Mouse (Mus musculus) liver, embryonic 15.5 days (tissue): Measurements from ENCODE around the gene Itgb5. TPM values are rescaled to one million over a fixed set of nuclear protein-coding genes. Genes with fewer than 3 reads are reported as not detected.

Experiments used
- ATAC-seq: fragments of 200-750 bp; cut with Nextera tagmentation; 2 replicates; pipeline ENCODE4 v1.8.0; 2017; ENCODE audit warnings: moderate number of reproducible peaks, mild to moderate bottlenecking, moderate library complexity; ENCODE audit not compliant: insufficient read depth
- H3K27ac ChIP-seq: fragments of 300-500 bp; sonication (generic); replicated peaks from 2 replicates; pipeline ENCODE4 v1.5.1; 2015; ENCODE audit warnings: mild to moderate bottlenecking, inconsistent platforms
- H3K27me3 ChIP-seq: fragments of 300-500 bp; sonication (generic); 2 replicates; pipeline ENCODE4 v1.6.1; 2015; ENCODE audit warnings: mild to moderate bottlenecking, inconsistent platforms
- H3K36me3 ChIP-seq: fragments of 300-500 bp; sonication (generic); replicated peaks from 2 replicates; pipeline ENCODE4 v1.6.1; 2015; ENCODE audit warnings: moderate library complexity, mild to moderate bottlenecking, inconsistent platforms
- H3K4me1 ChIP-seq: fragments of 300-500 bp; sonication (generic); replicated peaks from 2 replicates; pipeline ENCODE4 v1.6.1; 2015; ENCODE audit warnings: inconsistent platforms
- H3K4me2 ChIP-seq: fragments of 300-500 bp; sonication (generic); 2 replicates; pipeline ENCODE4 v1.6.1; 2015; ENCODE audit warnings: moderate library complexity, mild to moderate bottlenecking, inconsistent platforms
- H3K4me3 ChIP-seq: fragments of 300-500 bp; sonication (generic); replicated peaks from 2 replicates; pipeline ENCODE4 v1.5.1; 2015; ENCODE audit warnings: mild to moderate bottlenecking, inconsistent platforms
- H3K9ac ChIP-seq: fragments of 300-500 bp; sonication (generic); 2 replicates; pipeline ENCODE4 v1.6.1; 2015; ENCODE audit warnings: moderate library complexity, mild to moderate bottlenecking, inconsistent platforms
- H3K9me3 ChIP-seq: fragments of 300-500 bp; sonication (generic); replicated peaks from 2 replicates; pipeline ENCODE4 v1.6.1; 2016; ENCODE audit warnings: inconsistent platforms
- WGBS: fragments of 180-500 bp; shearing (Covaris S2); methylation state at CpG from one replicate; pipeline ENCODE4 v1.1.7; 2015; ENCODE audit warnings: mixed read lengths; ENCODE audit not compliant: insufficient replicate concordance; 5-methylcytosine and 5-hydroxymethylcytosine counted together
- polyA plus RNA-seq: library from polyadenylated mRNA; unstranded; fragments of >200 nt; fragmentation: Nextera tagmentation; extraction: Ambion mirVana; gene quantifications from 2 replicates; pipeline ENCODE4 v1.2.1, GENCODE M21; 2015

The Itgb5 gene
- 16.2 and 18.5 TPM in 2 replicates for polyA plus RNA-seq

- peak within 1 kb of the TSS; percentile 66 for H3K4me2 ChIP-seq
- WGBS, result 1% methylated on average over 43 of the region's 43 CpGs
- ATAC-seq, result peak; percentile 77
Measured at GRCm38 (mm10) chr16:33829301-33829831, at the start of gene Itgb5. Gene Itgb5, plus strand, starts transcription at chr16:33829665.

DNA sequence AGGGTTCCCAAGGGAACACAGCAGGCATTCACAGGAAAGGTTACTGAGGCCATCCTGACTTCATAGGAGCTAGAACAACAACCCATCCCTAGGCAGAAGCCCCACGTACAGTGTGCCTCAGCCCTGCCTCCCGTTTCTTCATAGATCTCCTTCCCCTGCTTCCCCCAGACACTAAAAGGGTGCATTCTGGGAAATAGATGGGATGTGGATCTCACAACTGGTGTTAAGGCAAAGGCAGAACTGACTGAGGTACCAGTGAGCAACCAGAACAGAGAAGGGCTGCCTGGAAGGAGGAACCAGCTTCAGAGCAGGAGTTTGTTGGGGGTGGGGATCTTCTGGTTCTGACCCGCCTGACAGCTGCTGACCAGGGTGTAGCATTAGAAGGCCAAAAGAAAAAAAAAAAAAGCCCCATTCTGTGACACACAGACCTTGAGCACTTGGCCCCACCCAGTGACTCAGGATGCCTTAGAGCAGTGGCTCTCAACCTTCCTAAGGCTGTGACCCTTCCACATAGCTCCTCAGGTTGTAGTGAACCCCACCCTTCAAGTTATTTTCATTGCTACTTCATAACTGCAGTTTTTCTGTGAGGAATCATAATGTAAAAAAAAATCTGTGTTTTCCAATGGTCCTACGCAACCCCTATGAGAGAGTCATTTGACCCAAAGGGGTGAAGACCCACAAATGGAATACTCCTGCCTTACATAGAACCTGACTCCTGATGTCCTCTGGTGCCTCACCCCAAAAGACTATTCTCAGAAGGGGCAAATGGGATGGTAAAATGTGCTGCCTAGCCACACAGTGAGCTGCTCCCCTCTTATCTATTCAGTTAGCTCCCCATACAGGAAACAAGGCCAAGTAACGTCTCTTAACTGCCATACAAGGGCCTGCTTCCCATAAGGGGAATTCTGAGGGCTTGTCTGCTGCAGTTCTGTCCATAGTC lies 47.4 kb upstream of the Itgb5 start:
- Histone ChIP-seq H3K9ac (no peak overlapping the region), H3K9me3 (no peaks in the 10 kb centered on the region), H3K4me3 (no peak overlapping the region), H3K27ac (peak overlapping the region; percentile 41; the same call in 1 of the 2 replicates), H3K27me3 (no peaks in the 10 kb centered on the region), H3K4me1 (peaks cover 23% of the 10 kb centered on the region), H3K36me3 (no peaks in the 10 kb centered on the region), H3K4me2 (no peak overlapping the region)
- peak; percentile 47; the same call in 1 of the 2 replicates for ATAC-seq
- 28% methylated on average over 5 of the region's 5 CpGs for whole genome bisulfite sequencing

More at GRCm38 (mm10) chr16:33829301-33829831, at the start of gene Itgb5:
- peak within 1 kb of the TSS; percentile 43 for H3K9ac ChIP-seq
- peak within 1 kb of the TSS; percentile 53 for H3K27ac ChIP-seq
- no peaks in the 10 kb centered on the region for H3K36me3 ChIP-seq
- H3K4me1 ChIP-seq, result peaks cover 27% of the 10 kb centered on the region
- H3K27me3 ChIP-seq, result peaks cover 69% of the 10 kb centered on the region
- H3K9me3 ChIP-seq, result no peaks in the 10 kb centered on the region
- peak within 1 kb of the TSS; percentile 63 for H3K4me3 ChIP-seq

GRCm38 (mm10) chr16:33782729-33783091 lies 46.8 kb upstream of the Itgb5 start:
- H3K4me2 ChIP-seq, result no peak overlapping the region
- peaks cover 25% of the 10 kb centered on the region for H3K4me1 ChIP-seq
- H3K9ac ChIP-seq, result no peak overlapping the region
- H3K9me3 ChIP-seq, result no peaks in the 10 kb centered on the region
- no peaks in the 10 kb centered on the region for H3K36me3 ChIP-seq
- 44% methylated on average over 1 of the region's 1 CpGs for WGBS
- no peak for ATAC-seq
- no peaks in the 10 kb centered on the region for H3K27me3 ChIP-seq
- no peak overlapping the region for H3K4me3 ChIP-seq
- H3K27ac ChIP-seq, result no peak overlapping the region

GRCm38 (mm10) chr16:33784547-33784946 lies 44.9 kb upstream of the Itgb5 start:
- WGBS, result 13% methylated on average over 1 of the region's 1 CpGs
- H3K9ac ChIP-seq, result no peak overlapping the region
- no peaks in the 10 kb centered on the region for H3K27me3 ChIP-seq
- H3K27ac ChIP-seq, result no peak overlapping the region
- H3K4me2 ChIP-seq, result no peak overlapping the region
- no peaks in the 10 kb centered on the region for H3K9me3 ChIP-seq
- H3K36me3 ChIP-seq, result no peaks in the 10 kb centered on the region
- H3K4me3 ChIP-seq, result no peak overlapping the region
- H3K4me1 ChIP-seq, result peaks cover 25% of the 10 kb centered on the region
- no peak for ATAC-seq

DNA sequence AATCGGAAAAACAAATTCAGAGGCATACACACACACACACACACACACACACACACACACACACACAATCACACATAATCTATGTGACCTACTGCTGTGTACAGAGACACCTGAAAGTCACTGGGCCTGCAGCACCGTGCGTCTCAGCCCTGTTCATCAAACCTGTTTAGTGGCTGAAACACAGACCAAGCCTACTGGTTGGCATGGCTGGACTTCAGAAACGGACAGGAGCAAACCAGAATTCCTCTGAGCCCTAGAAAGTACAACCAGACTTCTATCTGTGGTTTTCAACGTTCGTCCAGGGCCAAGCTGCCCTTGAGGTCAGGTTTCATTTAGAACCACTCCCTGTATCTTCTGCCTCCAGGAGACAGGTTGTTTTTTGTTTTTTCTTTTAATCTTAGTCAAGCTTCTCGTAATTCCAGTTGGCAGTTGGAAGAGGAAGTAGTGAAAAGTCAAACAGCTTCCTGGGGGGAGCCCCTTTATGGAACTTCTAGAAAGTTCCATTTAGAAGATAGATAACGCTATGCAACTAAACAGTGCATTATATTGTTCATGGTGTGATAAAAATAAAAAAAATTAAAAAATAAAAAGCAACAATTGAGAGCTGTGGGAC lies 44.3 kb upstream of the Itgb5 start:
- H3K27ac ChIP-seq, result 0 out of 2 replicates have a peak overlapping the region, but pooled peaks have one; percentile 30
- WGBS, result 15% methylated on average over 8 of the region's 8 CpGs
- no peak overlapping the region for H3K4me3 ChIP-seq
- peaks cover 25% of the 10 kb centered on the region for H3K4me1 ChIP-seq
- no peaks in the 10 kb centered on the region for H3K27me3 ChIP-seq
- H3K9me3 ChIP-seq, result no peaks in the 10 kb centered on the region
- no peaks in the 10 kb centered on the region for H3K36me3 ChIP-seq
- H3K4me2 ChIP-seq, result no peak overlapping the region
- H3K9ac ChIP-seq, result no peak overlapping the region
- no peak for ATAC-seq

DNA sequence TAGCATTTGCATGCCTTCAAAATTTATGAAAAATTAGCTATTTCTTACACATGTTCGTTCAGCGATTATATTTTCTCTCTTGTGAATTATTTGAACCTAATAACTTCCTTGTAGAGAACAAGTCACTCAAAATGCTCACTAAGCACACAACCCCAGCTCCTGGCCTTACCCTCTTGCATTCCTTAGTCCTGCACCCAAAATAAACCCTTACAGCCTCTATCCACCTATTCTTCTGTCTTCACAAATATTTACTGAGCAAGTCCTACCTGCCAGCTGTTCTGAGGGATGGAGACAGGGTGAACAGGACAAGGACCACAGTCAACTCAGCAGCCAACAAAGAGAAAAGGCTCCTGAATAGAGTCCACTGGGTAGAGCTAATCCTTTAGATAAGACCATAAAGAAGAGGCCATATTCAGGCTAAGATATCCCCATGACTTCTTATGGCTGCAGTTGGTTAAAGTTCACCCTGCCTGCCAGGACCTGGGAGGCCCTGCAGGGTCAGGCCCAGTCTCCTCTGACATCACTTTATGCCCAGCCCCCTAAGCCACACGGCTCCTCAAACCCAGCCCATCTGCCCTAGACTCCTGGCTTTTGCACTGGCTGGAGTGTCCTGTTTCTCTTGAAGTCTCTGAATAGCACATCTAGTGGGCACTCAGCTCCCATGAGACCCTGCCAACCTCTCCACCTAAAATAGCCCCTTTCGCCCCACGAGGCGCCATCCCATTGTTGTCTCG lies 42.6 kb upstream of the Itgb5 start:
- Histone ChIP-seq H3K27me3 (no peaks in the 10 kb centered on the region), H3K9ac (no peak overlapping the region), H3K9me3 (no peaks in the 10 kb centered on the region), H3K4me3 (no peak overlapping the region), H3K36me3 (no peaks in the 10 kb centered on the region), H3K4me1 (peaks cover 22% of the 10 kb centered on the region), H3K4me2 (no peak overlapping the region), H3K27ac (no peak overlapping the region; the same call in 1 of the 2 replicates)
- no peak; the same call in 1 of the 2 replicates for ATAC-seq
- 43% methylated on average over 7 of the region's 7 CpGs for WGBS

GRCm38 (mm10) chr16:33793846-33794791 lies 35.3 kb upstream of the Itgb5 start, which contains the start of gene Muc13:
Gene Muc13, plus strand, starts transcription at chr16:33794037.
- no peak within 1 kb of the TSS for H3K4me3 ChIP-seq

DNA sequence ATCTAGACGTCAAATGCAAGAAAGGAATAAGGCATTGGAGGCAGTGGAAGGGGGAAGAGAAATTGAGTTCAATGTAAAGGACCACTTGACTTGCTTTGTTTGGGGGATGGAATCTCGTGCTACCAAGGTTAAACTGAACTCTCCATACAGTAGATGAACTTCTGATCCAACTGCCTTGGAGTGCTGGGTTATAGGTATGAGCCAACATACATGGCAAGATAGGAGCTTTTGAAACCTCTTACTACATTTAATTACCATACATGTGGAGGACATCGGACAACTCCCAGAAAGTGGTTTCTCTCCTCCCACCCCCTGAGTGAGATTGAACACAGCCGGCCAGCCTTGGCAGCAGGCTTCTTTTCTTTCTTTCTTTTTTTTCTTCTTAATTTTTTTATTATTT lies 34.4 kb upstream of the Itgb5 start:
- H3K9me3 ChIP-seq, result no peaks in the 10 kb centered on the region
- peaks cover 22% of the 10 kb centered on the region for H3K4me1 ChIP-seq
- ATAC-seq, result no peak
- H3K27me3 ChIP-seq, result no peaks in the 10 kb centered on the region
- no peak overlapping the region; the same call in 1 of the 2 replicates for H3K4me2 ChIP-seq
- no peaks in the 10 kb centered on the region for H3K36me3 ChIP-seq
- H3K4me3 ChIP-seq, result no peak overlapping the region
- no peak overlapping the region for H3K27ac ChIP-seq
- H3K9ac ChIP-seq, result no peak overlapping the region
- 17% methylated on average over 4 of the region's 4 CpGs for WGBS

More at GRCm38 (mm10) chr16:33793846-33794791, 35.3 kb upstream of the Itgb5 start, which contains the start of gene Muc13:
- no peak within 1 kb of the TSS for H3K27ac ChIP-seq
- no peak for ATAC-seq
- no peaks in the 10 kb centered on the region for H3K9me3 ChIP-seq
- H3K4me1 ChIP-seq, result peaks cover 22% of the 10 kb centered on the region
- WGBS, result 15% methylated on average over 10 of the region's 10 CpGs
- no peaks in the 10 kb centered on the region for H3K36me3 ChIP-seq
- H3K9ac ChIP-seq, result no peak within 1 kb of the TSS
- no peak within 1 kb of the TSS for H3K4me2 ChIP-seq
- H3K27me3 ChIP-seq, result no peaks in the 10 kb centered on the region

DNA sequence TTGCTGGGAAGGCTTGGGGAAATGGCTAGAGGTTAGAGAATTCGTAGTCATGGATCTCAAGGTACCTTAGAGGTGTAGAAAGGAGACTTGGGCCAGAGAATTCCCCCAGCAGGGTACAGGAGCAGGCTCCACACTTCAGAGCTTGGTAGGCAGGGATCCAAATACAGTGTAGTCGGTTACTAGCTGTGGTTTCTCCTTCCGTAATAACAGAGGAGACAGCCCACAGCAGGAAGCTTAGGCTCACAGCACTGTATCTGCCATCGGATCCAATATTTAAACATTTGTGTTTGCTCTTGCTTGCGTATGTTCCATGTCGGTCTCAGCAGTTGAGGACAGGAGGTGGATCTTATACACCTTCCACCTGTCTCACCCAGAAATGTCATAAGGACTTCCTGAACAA lies 33.6 kb upstream of the Itgb5 start:
- 20% methylated on average over 6 of the region's 6 CpGs for WGBS
- Histone ChIP-seq H3K27me3 (no peaks in the 10 kb centered on the region), H3K4me2 (no peak overlapping the region), H3K27ac (no peak overlapping the region), H3K4me1 (peaks cover 22% of the 10 kb centered on the region), H3K9ac (no peak overlapping the region), H3K9me3 (no peaks in the 10 kb centered on the region), H3K4me3 (no peak overlapping the region), H3K36me3 (no peaks in the 10 kb centered on the region)
- ATAC-seq, result no peak

DNA sequence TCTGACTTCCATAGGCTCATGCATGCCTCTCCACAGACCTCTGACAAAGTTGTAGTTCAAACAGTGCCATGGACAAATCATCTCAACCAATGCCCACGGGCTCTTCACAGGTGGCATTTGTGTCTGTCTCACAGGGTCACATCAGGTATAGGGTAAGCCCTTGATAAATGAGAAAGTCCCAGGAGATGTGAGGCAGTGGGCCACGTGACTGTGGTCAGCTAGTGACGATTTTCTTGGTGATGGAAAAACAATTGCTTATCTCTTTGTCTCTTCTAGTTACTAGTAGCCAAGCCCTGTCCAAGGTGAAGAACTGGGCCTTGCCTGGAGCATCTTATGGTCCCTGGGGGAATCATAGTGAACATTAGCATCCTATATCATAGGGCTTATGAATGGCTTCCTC lies 32.7 kb upstream of the Itgb5 start:
- no peak for ATAC-seq
- 44% methylated on average over 3 of the region's 3 CpGs for WGBS

More for the DNA sequence above, 32.7 kb upstream of the Itgb5 start:
- no peak overlapping the region for H3K4me2 ChIP-seq
- H3K36me3 ChIP-seq, result no peaks in the 10 kb centered on the region
- no peak overlapping the region for H3K27ac ChIP-seq
- H3K9me3 ChIP-seq, result no peaks in the 10 kb centered on the region
- no peak overlapping the region for H3K9ac ChIP-seq
- H3K4me3 ChIP-seq, result no peak overlapping the region
- H3K27me3 ChIP-seq, result no peaks in the 10 kb centered on the region
- peaks cover 22% of the 10 kb centered on the region for H3K4me1 ChIP-seq
